Mouse (Mus musculus) 3T3-L1 (cell line): Measurements from ENCODE around the gene Lrrc8c.

Source experiments
- DNase-seq: peaks from one replicate; pipeline ENCODE4 v3.0.0-alpha.2; 2015; ENCODE audit warnings: low read depth, low spot score

Lrrc8c gene

DNA sequence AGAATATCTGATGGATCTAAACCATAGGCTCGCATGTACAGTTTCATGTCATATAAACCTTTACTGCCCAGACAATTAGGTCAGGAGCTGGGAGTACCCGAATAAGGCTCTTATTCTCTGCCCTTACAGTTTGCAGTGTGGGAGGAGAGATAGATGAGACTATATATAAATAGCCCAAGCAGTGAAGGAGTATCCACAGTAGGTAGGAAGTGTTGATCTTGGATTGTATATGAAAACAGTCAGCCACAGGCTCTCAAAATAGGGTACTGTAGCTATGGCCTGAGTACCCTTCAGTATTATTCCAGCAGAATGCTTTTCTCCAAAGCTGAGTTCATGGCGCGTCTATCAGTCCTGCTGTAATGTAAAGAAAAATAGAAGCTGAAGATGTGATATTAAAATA is 27.9 kb downstream of the Lrrc8c start:
- no peak for DNase-seq

DNA sequence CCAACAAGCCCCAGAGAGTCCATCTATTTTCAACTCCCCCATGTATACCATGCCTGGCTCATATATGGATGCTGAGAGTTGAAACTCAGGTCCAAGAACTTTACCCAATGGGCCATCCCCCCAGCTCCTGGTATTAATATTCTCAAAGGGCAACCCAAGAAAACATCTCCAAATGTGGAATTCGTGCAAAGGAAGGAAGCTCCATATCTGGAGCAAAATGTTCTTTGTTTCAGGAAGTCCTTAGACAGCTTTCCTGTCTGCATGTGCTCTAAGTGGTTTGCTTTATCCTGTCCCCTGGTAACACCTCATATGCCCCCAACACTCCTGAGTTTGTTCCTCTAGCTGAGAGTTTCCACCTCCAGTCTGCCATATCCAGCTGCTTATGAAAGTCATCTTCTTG is 32.6 kb downstream of the Lrrc8c start:
- DNase-seq, result no peak

DNA sequence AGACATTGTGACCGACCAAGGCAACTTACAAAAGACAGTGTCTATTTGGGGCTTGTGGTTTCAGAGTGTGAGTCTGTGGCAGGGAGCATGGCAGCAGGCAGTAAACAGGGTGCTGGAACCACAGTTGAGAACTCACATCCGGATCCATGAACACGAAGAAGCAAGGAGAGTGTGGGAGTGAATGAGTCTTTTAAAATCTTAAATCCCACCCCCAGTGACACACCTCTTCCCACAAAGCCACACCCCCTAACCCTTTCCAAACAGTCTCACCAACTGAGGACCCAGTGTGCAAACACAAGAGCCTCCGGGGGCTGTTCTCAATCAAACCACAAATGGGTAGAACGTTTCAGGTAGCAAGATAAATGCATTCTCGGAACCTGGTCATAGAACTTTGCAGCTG is 37.1 kb downstream of the Lrrc8c start:
- DNase-seq, result no peak

DNA sequence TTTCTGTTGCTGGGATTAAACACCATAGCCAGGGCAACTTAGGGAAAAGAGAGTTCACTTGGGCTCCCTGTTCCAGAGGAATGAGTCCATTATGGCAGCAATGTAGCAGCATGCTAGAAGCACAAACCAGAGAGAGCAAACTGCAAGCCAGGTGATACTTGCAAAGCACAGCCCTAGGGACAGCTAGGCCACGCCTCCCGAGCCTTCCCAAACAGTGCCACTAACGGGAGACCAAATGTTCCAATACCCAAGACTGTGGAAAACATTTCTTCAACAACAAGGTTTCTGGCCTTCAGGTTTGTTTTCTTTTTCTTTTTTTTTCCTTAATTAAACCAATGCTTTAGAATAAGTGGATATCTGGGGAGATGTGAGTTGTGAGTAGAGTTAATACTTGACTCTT is 38.2 kb downstream of the Lrrc8c start:
- no peak for DNase-seq

DNA sequence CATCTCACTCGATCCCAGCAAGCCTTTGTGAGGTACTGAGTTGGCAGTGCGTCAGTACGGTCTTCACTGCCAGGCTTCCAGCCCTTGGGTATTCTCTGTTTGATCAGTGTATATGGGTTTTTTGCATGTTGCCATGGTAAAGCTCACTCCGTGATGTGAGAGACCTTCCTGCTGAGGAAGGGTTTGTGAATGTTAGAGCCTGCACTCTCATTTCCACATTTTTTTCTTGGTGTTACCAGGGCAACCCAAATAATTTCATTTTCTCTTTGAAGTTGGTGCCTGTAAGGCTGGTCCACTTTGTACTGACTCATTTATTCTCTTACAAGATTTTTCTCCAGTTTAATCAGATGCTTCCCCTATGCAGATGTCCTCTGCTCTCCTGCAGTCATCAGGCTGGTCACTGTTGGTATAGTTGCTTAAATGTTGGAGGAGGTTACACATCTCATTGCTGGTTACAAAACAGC is 38.6 kb downstream of the Lrrc8c start:
- DNase-seq, result no peak

DNA sequence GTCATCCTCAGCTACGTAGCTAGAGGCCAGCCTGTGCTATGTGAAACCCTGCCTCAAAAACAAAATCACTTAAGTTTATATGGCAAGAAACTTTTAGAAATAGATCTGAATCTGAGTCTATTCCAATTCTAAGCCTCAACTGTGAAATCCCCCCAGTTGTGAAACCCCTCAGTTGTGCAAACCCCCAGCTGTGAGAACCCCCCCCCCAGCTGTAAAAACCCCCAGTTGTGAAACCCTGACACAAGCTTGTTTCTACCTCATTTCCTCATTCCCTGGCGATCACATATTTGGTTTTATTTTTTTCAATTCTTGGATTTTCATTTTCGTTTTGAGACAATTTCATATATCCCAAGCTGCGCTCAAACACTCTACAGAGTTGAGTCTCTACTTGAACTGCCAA is 39.3 kb downstream of the Lrrc8c start:
- DNase-seq, result no peak

DNA sequence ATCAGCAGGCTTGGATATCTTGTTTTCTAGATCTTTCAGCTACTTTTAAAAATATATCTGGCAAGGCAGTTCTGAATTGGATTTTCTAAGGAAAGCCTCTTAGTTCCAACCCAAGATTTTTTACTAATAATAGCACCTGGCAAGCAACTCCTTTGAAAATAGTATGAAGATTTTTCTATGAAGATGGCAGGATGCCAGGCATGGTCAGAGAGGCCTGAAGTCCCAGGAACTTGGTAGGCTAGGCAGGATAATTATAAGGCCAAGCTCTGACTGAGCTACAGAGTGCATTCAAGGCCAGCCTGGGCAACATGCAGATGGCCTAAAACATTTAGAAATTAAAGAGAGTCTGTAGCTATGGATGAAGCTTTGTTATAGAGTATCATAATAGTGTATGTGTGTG is 42.7 kb downstream of the Lrrc8c start:
- DNase-seq, result no peak

DNA sequence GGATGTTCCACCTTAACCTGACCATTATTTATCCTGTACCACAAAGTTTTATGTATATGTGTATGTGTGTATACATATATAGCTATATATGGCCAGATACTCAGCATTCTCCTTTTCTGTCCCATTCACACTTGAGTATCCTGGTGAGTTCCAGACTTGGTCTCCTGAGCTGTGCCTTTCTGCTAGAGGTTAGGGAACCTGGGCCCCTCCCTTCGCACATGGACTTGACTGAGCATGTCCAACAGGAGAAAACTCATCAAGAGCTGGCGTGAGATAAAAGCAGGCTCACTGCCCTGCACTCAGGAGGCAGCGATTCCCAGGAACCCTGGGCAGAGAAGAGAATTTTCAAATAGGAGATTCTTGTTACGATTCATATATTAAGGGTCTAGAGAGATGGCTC is 45.6 kb downstream of the Lrrc8c start:
- DNase-seq, result no peak

DNA sequence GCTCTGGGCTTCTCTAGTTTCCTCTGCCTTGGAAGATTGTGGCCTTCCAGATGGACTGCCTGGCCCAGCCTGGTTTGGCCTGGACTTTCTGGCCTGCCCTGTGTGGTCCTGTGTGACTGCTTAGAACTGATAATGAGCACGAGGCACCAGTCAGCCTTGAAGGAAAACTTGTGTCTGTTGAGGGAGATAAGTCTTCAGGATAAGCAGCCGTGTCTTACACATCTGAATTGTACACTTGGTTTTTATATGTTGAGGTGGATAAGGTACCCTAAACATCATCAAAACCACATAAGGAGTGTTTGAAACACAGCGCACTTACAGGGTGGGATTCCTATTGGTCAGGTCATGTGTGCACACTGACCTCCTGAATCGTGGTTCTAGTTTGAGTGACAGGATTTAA is 46.6 kb downstream of the Lrrc8c start:
- DNase-seq, result no peak

DNA sequence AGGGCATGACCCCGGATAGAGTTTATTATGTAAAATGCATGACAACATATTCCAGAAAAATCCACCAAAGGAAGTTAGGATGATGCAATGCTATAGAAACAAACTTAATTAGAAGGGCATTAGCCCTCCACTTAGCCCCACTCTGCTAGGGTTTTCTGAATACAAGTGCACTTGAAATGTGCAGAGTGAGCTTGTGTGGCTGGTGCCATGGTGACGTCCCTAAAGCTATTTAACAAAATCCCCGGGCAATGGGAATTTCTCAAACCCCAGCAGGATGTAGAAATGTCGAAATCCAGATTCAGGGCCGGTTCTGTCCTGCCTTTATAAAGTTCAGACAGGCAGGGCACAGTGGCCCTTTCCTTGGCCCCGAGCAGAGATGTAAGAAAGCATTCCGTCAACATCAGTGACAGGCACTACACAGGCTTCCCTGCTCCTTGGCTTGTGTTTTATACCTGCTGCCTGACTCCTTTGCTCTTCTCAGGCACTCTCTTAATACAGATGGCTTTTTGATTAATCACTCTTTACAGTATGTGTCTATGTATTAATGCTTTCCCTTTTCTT is 47.7 kb downstream of the Lrrc8c start:
- DNase-seq, result no peak

DNA sequence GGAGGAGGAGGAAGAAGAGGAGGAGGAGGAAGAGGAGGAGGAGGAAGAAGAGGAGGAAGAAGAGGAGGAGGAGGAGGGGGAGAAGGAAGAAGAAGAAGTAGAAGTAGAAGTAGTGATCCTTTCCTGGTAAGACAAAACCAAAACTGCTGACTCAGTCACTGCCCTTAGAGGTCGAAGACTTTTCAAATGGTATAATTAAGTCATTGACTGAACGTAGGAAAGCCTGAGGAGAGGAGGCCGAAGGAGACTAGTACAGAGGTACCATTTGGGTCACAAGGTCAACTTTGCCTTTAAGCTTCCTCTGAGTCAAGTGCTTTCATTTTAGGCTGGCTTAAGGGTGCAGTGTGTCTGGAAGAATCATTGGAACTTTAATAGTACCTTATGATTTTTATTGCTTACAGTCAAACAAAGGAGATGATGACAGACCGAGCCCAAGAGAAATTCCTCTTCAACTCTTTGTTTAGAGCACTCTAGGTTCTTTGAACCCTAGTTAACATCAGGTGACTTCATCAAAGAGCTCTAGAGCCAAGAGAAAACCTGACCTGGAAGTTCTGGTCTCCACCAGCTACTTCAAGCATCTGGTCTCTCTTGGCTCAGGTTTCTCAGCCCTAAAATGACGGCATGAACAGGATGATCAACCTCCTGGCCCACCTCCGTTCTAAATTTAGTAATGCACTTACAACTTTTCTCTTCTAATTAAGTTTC is 49.0 kb downstream of the Lrrc8c start:
- no peak for DNase-seq

DNA sequence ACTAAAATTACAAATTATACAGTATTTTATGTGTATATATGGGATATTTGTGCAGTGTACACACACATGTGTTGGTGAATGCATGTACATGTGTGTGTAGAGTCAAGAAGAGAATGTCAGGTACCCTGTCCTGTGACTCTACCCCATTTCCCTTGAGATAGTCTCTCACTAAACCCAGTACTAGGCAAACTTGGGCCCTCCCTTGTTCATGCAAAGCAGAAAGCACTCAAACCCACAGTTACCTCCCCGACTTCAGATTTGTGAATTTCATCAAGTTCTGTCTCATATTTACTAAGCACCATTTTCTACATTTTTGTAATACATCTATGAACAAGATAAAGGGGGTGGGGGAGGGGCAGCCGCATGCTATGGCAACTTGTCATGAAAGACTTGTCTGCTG is 50.0 kb downstream of the Lrrc8c start:
- DNase-seq, result no peak

DNA sequence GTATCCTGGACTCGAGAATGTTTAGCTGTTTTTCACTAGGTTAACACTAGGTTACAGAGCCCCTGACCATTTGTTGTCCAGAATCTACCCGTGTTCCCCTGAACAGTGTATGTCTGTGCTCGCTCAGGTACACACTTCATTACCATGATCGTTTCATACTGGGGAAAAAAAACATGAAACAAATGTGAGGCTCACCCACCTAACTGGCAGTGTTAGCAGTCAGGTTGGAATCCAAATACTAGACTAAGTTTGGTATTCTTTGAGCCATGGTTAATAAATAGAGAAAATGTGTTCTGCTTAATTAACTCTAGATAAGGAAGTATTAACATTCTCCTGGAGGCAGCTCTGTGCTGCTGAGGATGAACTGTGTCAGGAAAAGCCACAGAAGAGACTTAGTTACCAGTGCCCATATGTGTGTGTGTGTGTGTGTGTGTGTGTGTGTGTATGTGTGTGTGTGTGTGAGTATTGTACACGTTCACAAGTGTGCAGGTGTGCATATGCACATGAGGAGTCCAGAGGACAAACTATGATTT is 53.0 kb downstream of the Lrrc8c start:
- no peak for DNase-seq

DNA sequence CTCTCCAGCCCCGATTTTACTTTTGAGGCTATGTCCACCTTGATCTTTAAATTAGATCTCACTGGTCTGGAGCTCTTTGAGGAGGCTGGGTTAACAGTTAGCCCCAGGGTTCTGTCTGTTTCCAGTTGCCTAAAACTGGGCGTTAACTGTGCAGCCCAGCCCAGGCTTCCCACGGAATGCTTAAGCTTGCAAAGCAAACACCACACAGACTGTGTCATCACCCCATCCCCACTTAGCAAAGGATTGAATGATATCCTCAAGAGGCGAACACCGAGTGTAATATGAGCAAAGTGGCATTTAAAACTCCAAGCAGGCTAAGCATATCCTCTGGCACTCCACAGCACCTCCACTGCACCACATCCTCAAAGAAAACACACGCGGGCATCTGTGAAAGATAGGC is 53.7 kb downstream of the Lrrc8c start:
- peak; percentile 54 for DNase-seq

DNA sequence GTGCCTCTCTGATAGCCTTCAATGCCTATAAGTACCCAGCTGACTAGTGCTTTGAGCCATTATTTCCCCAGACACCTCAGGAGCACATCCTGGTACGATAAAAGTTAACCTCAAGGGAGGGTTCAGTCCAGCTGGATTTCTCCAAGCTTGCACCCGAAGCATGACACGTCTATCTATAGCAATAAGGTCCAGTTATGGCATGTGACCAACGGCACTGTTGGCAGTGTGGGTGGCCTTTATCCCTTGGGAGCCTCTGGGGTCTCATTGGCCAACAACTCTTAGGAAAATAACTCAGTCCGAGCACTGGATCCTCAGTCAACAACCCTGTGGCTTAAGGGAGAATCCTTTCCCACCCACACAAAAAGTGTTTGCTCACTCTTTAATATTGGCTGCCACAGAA is 55.6 kb downstream of the Lrrc8c start:
- DNase-seq, result no peak

DNA sequence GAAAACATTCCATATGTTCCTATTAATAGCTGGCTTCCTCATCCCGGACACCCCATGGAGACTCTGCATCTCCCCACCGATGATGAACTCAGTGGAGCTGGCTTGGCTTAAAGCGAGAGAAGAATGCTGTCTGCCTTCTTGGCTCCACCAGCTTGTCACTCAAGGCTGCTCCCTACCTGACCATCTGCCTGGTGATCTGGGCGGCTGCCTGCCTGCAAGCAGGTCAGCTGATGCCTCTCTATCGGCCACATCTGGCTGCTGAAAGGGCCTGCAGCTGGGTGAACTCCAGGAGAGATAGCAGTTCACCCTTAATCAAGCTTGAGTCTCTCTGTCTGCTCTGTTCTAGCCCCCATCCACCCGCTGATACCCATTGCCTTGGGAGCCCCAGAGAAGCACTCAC is 56.7 kb downstream of the Lrrc8c start:
- DNase-seq, result no peak

DNA sequence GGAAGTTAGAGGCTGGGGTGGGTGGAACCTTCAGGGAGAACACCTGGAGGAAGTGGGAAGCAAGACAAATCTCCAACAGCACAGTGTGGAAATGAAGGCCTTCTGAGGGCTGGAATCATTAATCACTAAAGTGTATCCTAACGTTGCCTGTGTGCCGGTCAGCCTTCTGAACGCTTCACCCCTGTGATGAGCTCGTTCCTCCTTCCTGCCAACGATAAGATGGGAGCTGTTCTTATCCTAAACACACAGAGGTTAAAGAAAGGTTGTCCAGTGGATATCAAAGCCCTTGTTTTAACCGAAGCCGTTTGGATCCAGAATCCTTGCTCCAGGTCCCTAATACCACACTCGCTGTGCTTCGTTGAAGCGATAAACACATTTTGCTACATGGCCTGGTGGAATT is 61.7 kb downstream of the Lrrc8c start:
- no peak for DNase-seq

DNA sequence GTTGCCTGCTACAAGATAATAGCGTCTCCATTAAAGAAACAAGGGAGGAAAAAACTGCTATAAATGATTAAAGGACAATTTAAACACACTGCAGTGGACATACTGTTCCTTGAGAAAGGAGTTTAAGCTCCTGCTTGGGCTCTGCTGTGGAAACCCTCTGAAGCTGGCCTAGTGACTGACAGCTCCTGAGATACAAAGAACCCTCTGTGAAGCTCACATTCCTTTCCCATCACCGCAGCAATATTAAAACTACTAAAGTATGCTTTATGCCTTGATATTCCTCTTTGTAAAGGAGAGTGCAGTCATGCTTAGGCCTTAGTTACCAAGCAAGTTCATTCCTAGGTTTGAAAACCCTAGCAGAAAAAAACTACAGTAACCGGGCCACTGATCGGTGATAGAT is 66.7 kb downstream of the Lrrc8c start:
- DNase-seq, result peak; percentile 11

DNA sequence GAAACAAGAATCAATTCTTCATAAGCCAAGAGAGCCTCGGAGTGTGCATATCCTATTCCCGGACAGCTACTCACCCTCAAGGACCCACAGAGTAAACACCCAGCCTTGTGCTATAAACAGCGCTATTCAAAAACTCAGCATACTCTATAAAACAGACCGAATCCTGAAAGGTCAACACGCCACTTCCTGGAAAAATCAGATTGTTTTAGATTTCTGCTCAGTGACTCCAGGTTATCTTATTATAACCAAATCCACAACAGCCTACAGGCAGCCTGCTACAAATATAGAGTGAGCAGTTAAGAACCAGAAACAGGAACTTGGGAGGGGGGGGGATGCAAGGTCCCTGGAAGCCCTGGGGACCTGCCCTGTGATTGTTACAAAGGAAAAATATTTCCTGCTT is 67.5 kb downstream of the Lrrc8c start:
- DNase-seq, result no peak

DNA sequence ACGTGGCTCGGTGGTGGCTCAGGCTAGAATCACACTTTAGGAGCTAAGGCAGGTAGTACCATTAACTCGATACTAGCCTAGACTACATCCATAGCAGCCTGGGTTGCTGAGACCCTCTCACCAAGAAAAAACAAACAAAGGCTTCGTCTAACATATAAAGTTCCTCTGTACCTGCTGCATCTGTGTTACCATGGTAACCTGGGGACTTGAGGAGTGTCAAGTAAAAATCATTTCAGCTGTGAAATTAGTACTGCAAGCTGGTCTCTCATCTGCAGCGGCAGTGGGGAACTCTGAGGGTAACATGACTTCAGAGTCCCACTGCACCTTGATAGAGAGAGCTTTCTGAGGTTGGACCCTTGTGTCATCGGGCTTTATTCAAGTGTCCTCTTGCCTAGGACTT is 68.3 kb downstream of the Lrrc8c start:
- no peak for DNase-seq

DNA sequence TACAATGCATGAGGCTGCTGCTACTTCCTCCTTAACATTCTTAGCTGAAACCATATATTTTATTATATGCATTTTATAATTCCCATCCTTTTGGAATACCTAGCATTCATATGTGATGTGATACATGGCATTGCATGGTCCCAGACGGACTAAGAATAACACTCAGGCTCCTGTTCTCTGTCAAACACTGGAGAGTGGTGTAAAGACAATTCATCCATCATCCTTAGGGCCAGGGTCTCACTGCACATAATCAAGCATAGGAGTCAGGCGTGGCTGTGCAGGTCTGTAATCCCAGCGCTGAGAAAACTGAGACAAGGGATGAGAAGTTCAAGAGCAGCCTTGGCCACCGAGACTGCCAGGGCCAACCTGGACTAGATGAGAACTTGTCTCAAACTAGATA is 69.5 kb downstream of the Lrrc8c start:
- DNase-seq, result no peak

DNA sequence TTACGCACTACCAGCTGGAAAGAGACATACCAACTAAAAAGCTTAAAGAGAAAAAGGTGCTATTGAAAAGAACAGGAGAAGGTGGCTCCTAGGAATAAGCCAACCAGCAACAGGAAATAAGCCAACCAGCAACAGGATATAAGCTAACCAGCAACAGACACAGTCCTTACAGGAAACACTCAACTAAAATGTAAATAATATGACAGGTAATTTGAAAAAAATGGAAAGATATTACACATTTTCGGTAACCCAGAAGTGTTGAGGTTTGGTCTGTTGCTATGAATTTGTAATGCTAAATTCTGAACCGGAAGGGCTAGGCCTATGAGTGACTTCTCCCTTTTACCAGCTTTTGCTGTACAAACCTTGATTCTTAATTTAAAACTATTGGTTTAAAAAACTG is 69.9 kb downstream of the Lrrc8c start:
- no peak for DNase-seq

DNA sequence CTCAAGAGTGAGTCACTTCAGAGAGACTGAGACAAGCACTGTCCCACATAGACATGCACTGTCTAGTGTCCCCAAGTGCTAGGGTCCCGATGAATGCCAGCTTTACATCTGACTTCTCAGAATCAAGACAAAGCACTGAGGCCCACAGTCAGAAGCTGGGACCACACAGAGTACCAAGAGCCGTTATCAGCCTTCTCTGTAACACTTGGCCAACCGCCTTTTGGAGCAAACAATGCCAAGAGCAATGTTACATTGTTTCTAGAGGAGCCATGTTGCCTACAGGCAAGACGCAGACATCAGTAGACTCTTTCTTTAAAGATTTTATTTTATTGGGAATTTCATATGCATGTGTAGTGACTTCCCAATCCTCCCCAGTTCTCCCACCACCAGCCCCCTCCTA is 73.2 kb downstream of the Lrrc8c start:
- no peak for DNase-seq

DNA sequence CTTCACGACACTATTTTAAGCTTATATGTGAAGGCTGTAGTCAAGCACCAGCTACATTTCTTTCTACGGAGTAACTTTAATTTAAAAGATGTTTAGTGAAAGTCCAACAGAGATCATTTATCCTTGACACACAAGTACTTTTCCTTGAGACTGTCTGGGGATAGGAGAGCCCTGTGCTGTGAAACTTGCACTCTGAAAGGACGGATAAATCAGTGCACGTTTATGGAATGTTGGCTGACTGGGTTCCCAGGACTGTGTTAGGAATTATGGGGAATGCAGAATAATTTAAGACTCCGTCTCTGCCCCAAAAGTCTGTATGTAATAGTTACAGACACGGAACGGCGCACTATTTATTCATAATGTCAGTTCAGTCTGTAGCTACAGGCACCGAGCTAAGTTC is 74.4 kb downstream of the Lrrc8c start:
- DNase-seq, result no peak
